Mouse (Mus musculus) neural tube, embryonic 14.5 days (tissue): ENCODE data around the gene Ubxn4. TPM values are rescaled to one million over a fixed set of nuclear protein-coding genes. Genes with fewer than 3 reads are reported as not detected.
"Not testable (repeated sequence)": the region's sequence is repeated elsewhere in the genome, so short reads cannot be mapped to it uniquely, and the experiment has no call there.

Source experiments
- ATAC-seq: fragments of 200-750 bp; cut with Nextera tagmentation; 2 replicates; pipeline ENCODE4 v1.8.0; 2017; ENCODE audit warnings: low read depth, mild to moderate bottlenecking, moderate TSS enrichment, moderate library complexity
- H3K27ac ChIP-seq: fragments of 300-500 bp; sonication (generic); 2 replicates; pipeline ENCODE4 v1.5.1; 2014; ENCODE audit warnings: low read depth, mild to moderate bottlenecking, control low read depth, low read length, moderate library complexity, mixed read lengths
- H3K27me3 ChIP-seq: fragments of 300-500 bp; sonication (generic); 2 replicates; pipeline ENCODE4 v1.6.1; 2014; ENCODE audit warnings: low read length; ENCODE audit not compliant: control insufficient read depth, insufficient read depth
- H3K36me3 ChIP-seq: fragments of 300-500 bp; sonication (generic); 2 replicates; pipeline ENCODE4 v1.6.1; 2014; ENCODE audit warnings: low read length, mixed read lengths; ENCODE audit not compliant: control insufficient read depth, insufficient read depth
- H3K4me1 ChIP-seq: fragments of 300-500 bp; sonication (generic); 2 replicates; pipeline ENCODE4 v1.6.1; 2014; ENCODE audit warnings: low read length; ENCODE audit not compliant: control insufficient read depth, insufficient read depth
- H3K4me2 ChIP-seq: fragments of 300-500 bp; sonication (generic); 2 replicates; pipeline ENCODE4 v1.6.1; 2014; ENCODE audit warnings: mild to moderate bottlenecking, low read depth, low read length, control low read depth
- H3K4me3 ChIP-seq: fragments of 300-500 bp; sonication (generic); 2 replicates; pipeline ENCODE4 v1.5.1; 2014; ENCODE audit warnings: low read depth, low read length, control low read depth, mixed read lengths
- H3K9ac ChIP-seq: fragments of 300-500 bp; sonication (generic); replicated peaks from 2 replicates; pipeline ENCODE4 v1.6.1; 2014; ENCODE audit warnings: low read depth, mild to moderate bottlenecking, control low read depth, low read length, mixed read lengths
- H3K9me3 ChIP-seq: fragments of 300-500 bp; sonication (generic); 2 replicates; pipeline ENCODE4 v1.6.1; 2016; ENCODE audit warnings: low read length; ENCODE audit not compliant: control insufficient read depth
- WGBS: fragments of 180-500 bp; shearing (Covaris S2); extraction: QIAGEN DNeasy Blood & Tissue Kit; methylation state at CpG from one replicate; pipeline ENCODE4 v1.1.7; 2014; 5-methylcytosine and 5-hydroxymethylcytosine counted together
- polyA plus RNA-seq: library from polyadenylated mRNA; unstranded; fragments of >200 nt; fragmentation: Nextera tagmentation; extraction: Ambion mirVana; gene quantifications from 2 replicates; pipeline ENCODE4 v1.2.1, GENCODE M21; 2014

The Ubxn4 gene
- polyA plus RNA-seq, 1 experiment from 2014 or later, result 71.7 TPM

- H3K36me3 ChIP-seq, result peaks cover 56% of the 10 kb centered on the region
- H3K27me3 ChIP-seq, result not testable (repeated sequence)
Observed at GRCm38 (mm10) chr1:128267061-128267460, 23.3 kb downstream of the Ubxn4 start.

GRCm38 (mm10) chr1:128270731-128271130 lies 27.0 kb downstream of the Ubxn4 start:
- ATAC-seq, result no peak
- WGBS, result 98% methylated on average over 3 of the region's 3 CpGs
- H3K4me1 ChIP-seq, result no peaks in the 10 kb centered on the region
- no peak overlapping the region for H3K4me2 ChIP-seq
- no peaks in the 10 kb centered on the region for H3K27me3 ChIP-seq
- no peaks in the 10 kb centered on the region for H3K9me3 ChIP-seq
- H3K9ac ChIP-seq, result no peak overlapping the region
- peaks cover 67% of the 10 kb centered on the region for H3K36me3 ChIP-seq
- no peak overlapping the region for H3K27ac ChIP-seq
- no peak overlapping the region for H3K4me3 ChIP-seq

More at GRCm38 (mm10) chr1:128267061-128267460, 23.3 kb downstream of the Ubxn4 start:
- H3K4me1 ChIP-seq, ATAC-seq, H3K4me2 ChIP-seq, H3K27ac ChIP-seq, H3K9me3 ChIP-seq, H3K4me3 ChIP-seq, H3K9ac ChIP-seq: not testable (repeated sequence)
- 90% methylated on average over 7 of the region's 7 CpGs for WGBS

- no peak for ATAC-seq
- 94% methylated on average over 1 of the region's 1 CpGs for WGBS
Observed at GRCm38 (mm10) chr1:128275908-128276307, 32.1 kb downstream of the Ubxn4 start.

GRCm38 (mm10) chr1:128278563-128278962 lies 34.8 kb downstream of the Ubxn4 start:
- ATAC-seq, result no peak
- Histone ChIP-seq H3K36me3 (peaks cover 51% of the 10 kb centered on the region), H3K4me2 (no peak overlapping the region), H3K9me3 (no peaks in the 10 kb centered on the region; the same call in 1 of the 2 replicates), H3K4me3 (no peak overlapping the region), H3K9ac (no peak overlapping the region), H3K27ac (no peak overlapping the region), H3K4me1 (no peaks in the 10 kb centered on the region), H3K27me3 (no peaks in the 10 kb centered on the region)
- 96% methylated on average over 3 of the region's 3 CpGs for WGBS

More at GRCm38 (mm10) chr1:128275908-128276307, 32.1 kb downstream of the Ubxn4 start:
- no peak overlapping the region for H3K27ac ChIP-seq
- H3K4me3 ChIP-seq, result no peak overlapping the region
- no peak overlapping the region for H3K4me2 ChIP-seq
- peaks cover 68% of the 10 kb centered on the region for H3K36me3 ChIP-seq
- no peaks in the 10 kb centered on the region for H3K27me3 ChIP-seq
- H3K9me3 ChIP-seq, result no peaks in the 10 kb centered on the region
- no peaks in the 10 kb centered on the region for H3K4me1 ChIP-seq
- no peak overlapping the region for H3K9ac ChIP-seq

GRCm38 (mm10) chr1:128281753-128282152 lies 38.0 kb downstream of the Ubxn4 start:
- Histone ChIP-seq H3K27me3 (no peaks in the 10 kb centered on the region), H3K4me3 (no peak overlapping the region), H3K9me3 (no peaks in the 10 kb centered on the region; the same call in 1 of the 2 replicates), H3K4me2 (no peak overlapping the region), H3K4me1 (no peaks in the 10 kb centered on the region), H3K36me3 (peaks cover 24% of the 10 kb centered on the region), H3K9ac (no peak overlapping the region), H3K27ac (no peak overlapping the region)
- 98% methylated on average over 3 of the region's 3 CpGs for WGBS
- ATAC-seq, result no peak

GRCm38 (mm10) chr1:128282924-128283323 lies 39.2 kb downstream of the Ubxn4 start:
- no peaks in the 10 kb centered on the region for H3K4me1 ChIP-seq
- WGBS, result 97% methylated on average over 3 of the region's 3 CpGs
- no peak overlapping the region for H3K4me3 ChIP-seq
- H3K36me3 ChIP-seq, result peaks cover 12% of the 10 kb centered on the region
- H3K27me3 ChIP-seq, result no peaks in the 10 kb centered on the region
- no peak overlapping the region for H3K9ac ChIP-seq
- H3K9me3 ChIP-seq, result no peaks in the 10 kb centered on the region; the same call in 1 of the 2 replicates
- no peak overlapping the region for H3K27ac ChIP-seq
- ATAC-seq, result no peak
- H3K4me2 ChIP-seq, result no peak overlapping the region

- Histone ChIP-seq H3K36me3 (peaks cover 3% of the 10 kb centered on the region; the same call in 1 of the 2 replicates), H3K9me3 (no peaks in the 10 kb centered on the region; the same call in 1 of the 2 replicates), H3K4me1 (no peaks in the 10 kb centered on the region), H3K4me3 (no peak overlapping the region), H3K9ac (no peak overlapping the region), H3K4me2 (no peak overlapping the region), H3K27me3 (no peaks in the 10 kb centered on the region), H3K27ac (no peak overlapping the region)
- 79% methylated on average over 8 of the region's 8 CpGs for WGBS
- no peak for ATAC-seq
Observed at GRCm38 (mm10) chr1:128284157-128284690, 40.5 kb downstream of the Ubxn4 start.

GRCm38 (mm10) chr1:128285136-128285535 lies 41.4 kb downstream of the Ubxn4 start:
- H3K4me3 ChIP-seq, result no peak overlapping the region
- ATAC-seq, result no peak
- no peaks in the 10 kb centered on the region for H3K4me1 ChIP-seq

GRCm38 (mm10) chr1:128290295-128290694 lies 46.5 kb downstream of the Ubxn4 start:
- Histone ChIP-seq H3K36me3 (no peaks in the 10 kb centered on the region), H3K4me3 (no peak overlapping the region), H3K9me3 (no peaks in the 10 kb centered on the region), H3K4me1 (no peaks in the 10 kb centered on the region), H3K4me2 (no peak overlapping the region), H3K27me3 (no peaks in the 10 kb centered on the region), H3K27ac (no peak overlapping the region), H3K9ac (no peak overlapping the region)
- no peak for ATAC-seq
- 86% methylated on average over 5 of the region's 5 CpGs for WGBS

More at GRCm38 (mm10) chr1:128285136-128285535, 41.4 kb downstream of the Ubxn4 start:
- H3K27ac ChIP-seq, result no peak overlapping the region
- no peaks in the 10 kb centered on the region for H3K27me3 ChIP-seq
- no peak overlapping the region for H3K9ac ChIP-seq
- H3K4me2 ChIP-seq, result no peak overlapping the region
- H3K36me3 ChIP-seq, result no peaks in the 10 kb centered on the region
- 74% methylated on average over 9 of the region's 9 CpGs for WGBS
- H3K9me3 ChIP-seq, result no peaks in the 10 kb centered on the region; the same call in 1 of the 2 replicates
